8 mouse cellular contexts compared by ENCODE assay signal in genomic region chr9:107644495-107645152, GRCm38 (mm10). TPM values are rescaled to one million over a fixed set of nuclear protein-coding genes. Genes with fewer than 3 reads are reported as not detected.
DNase-seq lines count a peak whose midpoint lies in the region; ATAC-seq lines count a peak whose summit lies in the region.

No protein-coding gene starts in this region.

- H3K36me3 ChIP-seq in intestine, embryonic 16.5 days (ENCODE audit: control insufficient read depth, insufficient read depth, low read length): no peaks in the 10 kb centered on the region
- no peaks in the 10 kb centered on the region for H3K36me3 ChIP-seq in midbrain, embryonic 11.5 days (ENCODE audit: control insufficient read depth, insufficient read depth, low read length)

- peak; percentile 93 to 96 for DNase-seq in adrenal gland, adult 18-20 months (ENCODE audit: low spot score in 2 of 2)
- peak; percentile 97 for DNase-seq in embryo, embryonic 11 days
- DNase-seq in gastrocnemius, postnatal 36 days: peak; percentile 88 to 91
- peak; percentile 95 for DNase-seq in left cerebral cortex, postnatal 4 days
- DNase-seq in midbrain, embryonic 11.5 days (ENCODE audit: low spot score, missing footprints): peak; percentile 99
- peak; percentile 97 for DNase-seq in right cerebral cortex, postnatal 4 days
- peak; percentile 88 for DNase-seq in yolk sac, embryonic 10.5 days (ENCODE audit: low spot score)

- H3K4me3 ChIP-seq in intestine, embryonic 16.5 days (ENCODE audit: low read length): peak overlapping the region; percentile 49
- H3K4me3 ChIP-seq in midbrain, embryonic 11.5 days (ENCODE audit: low read depth, low read length): peak overlapping the region; percentile 27

- H3K9me3 ChIP-seq in intestine, embryonic 16.5 days (ENCODE audit: control insufficient read depth, low read length): no peaks in the 10 kb centered on the region
- no peaks in the 10 kb centered on the region for H3K9me3 ChIP-seq in midbrain, embryonic 11.5 days (ENCODE audit: control insufficient read depth, low read length)

- H3K9ac ChIP-seq in intestine, embryonic 16.5 days (ENCODE audit: low read depth, low read length): peak overlapping the region; percentile 75
- H3K9ac ChIP-seq in midbrain, embryonic 11.5 days (ENCODE audit: low read length): peak overlapping the region; percentile 73

- peaks cover 7% of the 10 kb centered on the region; the same call in 1 of the 2 replicates for H3K4me1 ChIP-seq in intestine, embryonic 16.5 days (ENCODE audit: control insufficient read depth, insufficient read depth, low read length)
- H3K4me1 ChIP-seq in midbrain, embryonic 11.5 days (ENCODE audit: control insufficient read depth, insufficient read depth, low read length): peaks cover 23% of the 10 kb centered on the region

- peak overlapping the region; percentile 61 for H3K27ac ChIP-seq in intestine, embryonic 16.5 days (ENCODE audit: low read length)
- H3K27ac ChIP-seq in midbrain, embryonic 11.5 days (ENCODE audit: low read depth, low read length): peak overlapping the region; percentile 44; the same call in 1 of the 2 replicates

- WGBS in intestine, embryonic 16.5 days: 5% methylated on average over 35 of the region's 35 CpGs
- WGBS in midbrain, embryonic 11.5 days: 6% methylated on average over 35 of the region's 35 CpGs

- H3K27me3 ChIP-seq in intestine, embryonic 16.5 days (replicated peaks; ENCODE audit: control insufficient read depth, insufficient read depth, low read length): no peaks in the 10 kb centered on the region
- H3K27me3 ChIP-seq in midbrain, embryonic 11.5 days (ENCODE audit: control insufficient read depth, insufficient read depth, low read length): no peaks in the 10 kb centered on the region

- ATAC-seq in intestine, embryonic 16.5 days: peak; percentile 79
- ATAC-seq in midbrain, embryonic 11.5 days (ENCODE audit: low FRiP score): peak; percentile 79; the same call in 1 of the 2 replicates

- intact Hi-C loops in gastrocnemius, postnatal 36 days (cut with DNase I): loop anchor here (1.0 to 2.0 kb wide), 3 partner anchors 18 to 42 kb away; no protein-coding TSS in a partner anchor
- intact Hi-C loops in left cerebral cortex, postnatal 4 days (cut with DNase I): loop anchor here (2.0 to 5.0 kb wide), 3 partner anchors 33 to 93 kb away; partner anchors contain the start of gene Gnat1

- H3K4me2 ChIP-seq in intestine, embryonic 16.5 days (ENCODE audit: low read depth, low read length): peak overlapping the region; percentile 81
- peak overlapping the region; percentile 60 for H3K4me2 ChIP-seq in midbrain, embryonic 11.5 days

RNA-seq across cellular contexts. Expression of gene Gnai2, which starts 9.5 kb away (rescaled TPM):
- total RNA-seq in adrenal gland, adult 18-20 months (2021): 100 to 1,000 TPM; 238 to 263 TPM
- 10 to 100 TPM; 65.2 to 70.5 TPM for total RNA-seq in gastrocnemius, postnatal 36 days (2021)
- polyA plus RNA-seq in intestine, embryonic 16.5 days (2015; fragmentation: Nextera tagmentation; extraction: Ambion mirVana): 301 and 311 TPM in 2 replicates
- 100 to 1,000 TPM; 302 to 303 TPM for total RNA-seq in left cerebral cortex, postnatal 4 days (2021)
- polyA plus RNA-seq in midbrain, embryonic 11.5 days (2014; fragmentation: Nextera tagmentation; extraction: Ambion mirVana): 578 and 581 TPM in 2 replicates

RNA-seq across cellular contexts. Expression of gene Slc38a3, which starts 24.7 kb away (rescaled TPM):
- total RNA-seq in adrenal gland, adult 18-20 months (2021): under 1 TPM; 0.33 to 0.64 TPM
- total RNA-seq in gastrocnemius, postnatal 36 days (2021): 10 to 100 TPM; 60.6 to 81.6 TPM
- polyA plus RNA-seq in intestine, embryonic 16.5 days (2015; fragmentation: Nextera tagmentation; extraction: Ambion mirVana): 10.1 TPM in 2 replicates
- total RNA-seq in left cerebral cortex, postnatal 4 days (2021): 10 to 100 TPM; 65.0 to 68.4 TPM
- 11.2 and 11.7 TPM in 2 replicates for polyA plus RNA-seq in midbrain, embryonic 11.5 days (2014; fragmentation: Nextera tagmentation; extraction: Ambion mirVana)

RNA-seq across cellular contexts. Expression of gene Gnat1, which starts 34.9 kb away (rescaled TPM):
- total RNA-seq in adrenal gland, adult 18-20 months (2021): under 1 TPM; 0.22 to 0.56 TPM
- total RNA-seq in gastrocnemius, postnatal 36 days (2021): not detected
- 0.98 and 1.6 TPM in 2 replicates for polyA plus RNA-seq in intestine, embryonic 16.5 days (2015; fragmentation: Nextera tagmentation; extraction: Ambion mirVana)
- total RNA-seq in left cerebral cortex, postnatal 4 days (2021): 1 to 10 TPM in 1 of 2 experiments, under 1 TPM in 1; 0.30 to 1.1 TPM
- 1.1 and 1.4 TPM in 2 replicates for polyA plus RNA-seq in midbrain, embryonic 11.5 days (2014; fragmentation: Nextera tagmentation; extraction: Ambion mirVana)

RNA-seq across cellular contexts. Expression of gene Sema3b, which starts 35.6 kb away (rescaled TPM):
- 1 to 10 TPM; 5.1 to 6.3 TPM for total RNA-seq in adrenal gland, adult 18-20 months (2021)
- 10 to 100 TPM; 13.1 to 17.5 TPM for total RNA-seq in gastrocnemius, postnatal 36 days (2021)
- polyA plus RNA-seq in intestine, embryonic 16.5 days (2015; fragmentation: Nextera tagmentation; extraction: Ambion mirVana): 50.4 and 54.9 TPM in 2 replicates
- total RNA-seq in left cerebral cortex, postnatal 4 days (2021): 1 to 10 TPM; 3.9 to 5.6 TPM
- 1.3 and 2.1 TPM in 2 replicates for polyA plus RNA-seq in midbrain, embryonic 11.5 days (2014; fragmentation: Nextera tagmentation; extraction: Ambion mirVana)

RNA-seq across cellular contexts. Expression of gene Ifrd2, which starts 57.2 kb away (rescaled TPM):
- total RNA-seq in adrenal gland, adult 18-20 months (2021): 10 to 100 TPM; 38.0 to 41.1 TPM
- 10 to 100 TPM; 48.2 to 55.8 TPM for total RNA-seq in gastrocnemius, postnatal 36 days (2021)
- polyA plus RNA-seq in intestine, embryonic 16.5 days (2015; fragmentation: Nextera tagmentation; extraction: Ambion mirVana): 79.0 and 89.6 TPM in 2 replicates
- 10 to 100 TPM; 12.5 to 14.5 TPM for total RNA-seq in left cerebral cortex, postnatal 4 days (2021)
- 24.2 and 28.2 TPM in 2 replicates for polyA plus RNA-seq in midbrain, embryonic 11.5 days (2014; fragmentation: Nextera tagmentation; extraction: Ambion mirVana)

Comparison
In these comparisons a context has a peak if more than half of its experiments do, and no peak if none do; other contexts are left out.
1. Peak in every context shown above with its lines: DNase-seq, ATAC-seq, H3K4me3 ChIP-seq and H3K27ac ChIP-seq.
2. RNA of gene Slc38a3, which starts 24.7 kb away (total RNA-seq): 60.6 to 81.6 TPM in gastrocnemius, postnatal 36 days and 65.0 to 68.4 TPM in left cerebral cortex, postnatal 4 days; 0.33 to 0.64 TPM in adrenal gland, adult 18-20 months; every median in the first group is over 10 times any median in the second.